Mouse (Mus musculus) telencephalon, adult 2 months (tissue): ENCODE results near the gene Abcc1.
A peak's percentile ranks its signal among the peaks of the same experiment; 100 is the strongest.

ENCODE experiments used
- DNase-seq: peaks from one replicate; pipeline ENCODE4 v3.0.0-alpha.2; 2011; ENCODE audit warnings: low read depth, low spot score

Gene Abcc1

GRCm38 (mm10) chr16:14439801-14440614 lies 78.7 kb downstream of the Abcc1 start:
- no peak for DNase-seq

GRCm38 (mm10) chr16:14444059-14444855 lies 82.9 kb downstream of the Abcc1 start:
- DNase-seq = no peak

GRCm38 (mm10) chr16:14445197-14445596 lies 83.8 kb downstream of the Abcc1 start:
- DNase-seq = no peak

- DNase-seq = no peak
Measured at GRCm38 (mm10) chr16:14447366-14447765, 86.0 kb downstream of the Abcc1 start.

GRCm38 (mm10) chr16:14448307-14448706 lies 86.9 kb downstream of the Abcc1 start:
- DNase-seq = no peak

GRCm38 (mm10) chr16:14449861-14450260 lies 88.5 kb downstream of the Abcc1 start:
- peak; percentile 64 for DNase-seq

GRCm38 (mm10) chr16:14451374-14452046 lies 90.2 kb downstream of the Abcc1 start:
- peak; percentile 42 for DNase-seq

GRCm38 (mm10) chr16:14462535-14462934 lies 101.2 kb downstream of the Abcc1 start:
- no peak for DNase-seq

GRCm38 (mm10) chr16:14465016-14465415 lies 103.7 kb downstream of the Abcc1 start:
- DNase-seq = no peak

GRCm38 (mm10) chr16:14468351-14468750 lies 107.0 kb downstream of the Abcc1 start:
- no peak for DNase-seq

GRCm38 (mm10) chr16:14468841-14469240 lies 107.5 kb downstream of the Abcc1 start:
- DNase-seq = no peak

- no peak for DNase-seq
Measured at GRCm38 (mm10) chr16:14472171-14472570, 110.8 kb downstream of the Abcc1 start.

GRCm38 (mm10) chr16:14473686-14474085 lies 112.3 kb downstream of the Abcc1 start:
- DNase-seq = no peak

GRCm38 (mm10) chr16:14475001-14475400 lies 113.6 kb downstream of the Abcc1 start:
- no peak for DNase-seq

GRCm38 (mm10) chr16:14476056-14476455 lies 114.7 kb downstream of the Abcc1 start:
- DNase-seq = no peak

GRCm38 (mm10) chr16:14476701-14477400 lies 115.5 kb downstream of the Abcc1 start:
- DNase-seq = no peak

GRCm38 (mm10) chr16:14477510-14478300 lies 116.3 kb downstream of the Abcc1 start:
- DNase-seq = no peak

GRCm38 (mm10) chr16:14479641-14480040 lies 118.3 kb downstream of the Abcc1 start:
- DNase-seq = no peak

GRCm38 (mm10) chr16:14483221-14483620 lies 121.9 kb downstream of the Abcc1 start:
- DNase-seq = no peak

- peak; percentile 13 for DNase-seq
Measured at GRCm38 (mm10) chr16:14493491-14494114, 132.2 kb downstream of the Abcc1 start.
